Mouse (Mus musculus) cerebellum, adult 18-20 months (tissue): ENCODE measurements around the gene Nup214.

Source experiments
- DNase-seq, 2 experiments: peaks; one replicate each; pipeline ENCODE4 v3.0.0; 2021

Gene Nup214

GRCm38 (mm10) chr2:31974141-31974808 is at the start of gene Nup214:
Gene Nup214 (plus strand): TSS chr2:31974436.
- DNase-seq = peak; percentile 99 to 100

- peak; percentile 18 to 29 for DNase-seq
Observed at GRCm38 (mm10) chr2:31924811-31925210, 49.4 kb upstream of the Nup214 start.

GRCm38 (mm10) chr2:31925936-31926335 is 48.3 kb upstream of the Nup214 start:
- no peak for DNase-seq

GRCm38 (mm10) chr2:31929664-31930063 is 44.6 kb upstream of the Nup214 start:
- no peak for DNase-seq

- DNase-seq = no peak
Observed at GRCm38 (mm10) chr2:31934551-31934950, 39.7 kb upstream of the Nup214 start.

- DNase-seq = no peak
Observed at GRCm38 (mm10) chr2:31935054-31935453, 39.2 kb upstream of the Nup214 start.

- DNase-seq = no peak
Observed at GRCm38 (mm10) chr2:31938298-31938697, 35.9 kb upstream of the Nup214 start.

GRCm38 (mm10) chr2:31943011-31943410 is 31.2 kb upstream of the Nup214 start:
- no peak for DNase-seq

- DNase-seq = no peak
Observed at GRCm38 (mm10) chr2:31945580-31945979, 28.7 kb upstream of the Nup214 start.

- no peak for DNase-seq
Observed at GRCm38 (mm10) chr2:31948392-31948791, 25.8 kb upstream of the Nup214 start.

GRCm38 (mm10) chr2:31948801-31949200 is 25.4 kb upstream of the Nup214 start:
- no peak for DNase-seq

GRCm38 (mm10) chr2:31950058-31950871 is 24.0 kb upstream of the Nup214 start, which contains the start of gene Aif1l:
Gene Aif1l (plus strand): TSS chr2:31950139.
- no peak for DNase-seq

- no peak for DNase-seq
Observed at GRCm38 (mm10) chr2:31950966-31951365, 23.3 kb upstream of the Nup214 start.

- DNase-seq = no peak
Observed at GRCm38 (mm10) chr2:31952236-31952635, 22.0 kb upstream of the Nup214 start.

- no peak for DNase-seq
Observed at GRCm38 (mm10) chr2:31952725-31953124, 21.5 kb upstream of the Nup214 start.

GRCm38 (mm10) chr2:31953687-31954086 is 20.5 kb upstream of the Nup214 start:
- no peak for DNase-seq

- DNase-seq = peak; percentile 36 to 52
Observed at GRCm38 (mm10) chr2:31954779-31955181, 19.5 kb upstream of the Nup214 start.

- DNase-seq = no peak
Observed at GRCm38 (mm10) chr2:31955686-31956085, 18.6 kb upstream of the Nup214 start.

- no peak for DNase-seq
Observed at GRCm38 (mm10) chr2:31957211-31957610, 17.0 kb upstream of the Nup214 start.

GRCm38 (mm10) chr2:31960986-31961385 is 13.2 kb upstream of the Nup214 start:
- DNase-seq = no peak

GRCm38 (mm10) chr2:31961791-31962222 is 12.4 kb upstream of the Nup214 start:
- DNase-seq = no peak

GRCm38 (mm10) chr2:31962501-31963224 is 11.6 kb upstream of the Nup214 start:
- DNase-seq = peak; percentile 62 to 63

- DNase-seq = peak; percentile 62 to 71
Observed at GRCm38 (mm10) chr2:31963491-31963890, 10.7 kb upstream of the Nup214 start.
